In genomic region chr7:127770039-127770905, GRCm38 (mm10) we compare ENCODE assay signal across 1 mouse cellular context.
TF ChIP-seq lines count a peak whose summit lies in the region.

No protein-coding gene starts in this region.

TF ChIP-seq in MEL, 35 proteins besides CTCF, POLR2A, EP300 and RAD21:
- peak; percentile 29; the same call in 1 of the 2 replicates for TF ChIP-seq HCFC1 (IDR thresholded peaks at IDR 0.05; ENCODE audit: low read depth, low read length)
- no peak for TF ChIP-seq MEF2A (IDR thresholded peaks at IDR 0.05; ENCODE audit: extremely low read depth, insufficient replicate concordance, low read depth, low read length, poor library complexity, severe bottlenecking)
- TF ChIP-seq NELFE (IDR thresholded peaks at IDR 0.05; ENCODE audit: low read depth, low read length) = no peak
- TF ChIP-seq SMC3 (IDR thresholded peaks at IDR 0.05; ENCODE audit: low read depth, low read length) = no peak
- TF ChIP-seq MAFK (IDR thresholded peaks at IDR 0.05; ENCODE audit: borderline replicate concordance, low read depth, low read length) = no peak
- TF ChIP-seq MYC (IDR thresholded peaks at IDR 0.05; ENCODE audit: low read depth, low read length) = peak; percentile 83
- peak; percentile 60; the same call in 1 of the 2 replicates for TF ChIP-seq TBP (IDR thresholded peaks at IDR 0.05; ENCODE audit: low read depth, low read length)
- TF ChIP-seq GABPA (IDR thresholded peaks at IDR 0.05; ENCODE audit: low read depth, low read length) = no peak
- TF ChIP-seq E2F4 (IDR thresholded peaks at IDR 0.05; ENCODE audit: borderline replicate concordance, low read depth, low read length) = no peak
- peak; percentile 20 for TF ChIP-seq SIN3A (IDR thresholded peaks at IDR 0.05; ENCODE audit: low read length)
- no peak; the same call in 1 of the 2 replicates for TF ChIP-seq POLR2AphosphoS5 (IDR thresholded peaks at IDR 0.05; ENCODE audit: borderline replicate concordance, low read depth, low read length)
- TF ChIP-seq MXI1 (IDR thresholded peaks at IDR 0.05; ENCODE audit: low read depth, low read length) = peak; percentile 87
- peak; percentile 68 for TF ChIP-seq MYB (IDR thresholded peaks at IDR 0.05; ENCODE audit: low read depth, low read length)
- no peak for TF ChIP-seq BHLHE40 (IDR thresholded peaks at IDR 0.05; ENCODE audit: borderline replicate concordance, low read depth, low read length)
- no peak for TF ChIP-seq USF1 (IDR thresholded peaks at IDR 0.05; ENCODE audit: low read depth, low read length)
- TF ChIP-seq ETS1 (IDR thresholded peaks at IDR 0.05; ENCODE audit: low read depth, low read length) = peak; percentile 48; the same call in 1 of the 2 replicates
- peak; percentile 86 for TF ChIP-seq GATA1 (IDR thresholded peaks at IDR 0.05; ENCODE audit: low read depth, low read length)
- TF ChIP-seq ELF1 (IDR thresholded peaks at IDR 0.05; ENCODE audit: low read depth, low read length) = peak; percentile 47; the same call in 1 of the 2 replicates
- peak; percentile 25; the same call in 1 of the 2 replicates for TF ChIP-seq RCOR1 (IDR thresholded peaks at IDR 0.05; ENCODE audit: low read depth, low read length)
- TF ChIP-seq TAL1 (IDR thresholded peaks at IDR 0.05; ENCODE audit: low read length) = peak; percentile 66
- no peak for TF ChIP-seq ZKSCAN1 (IDR thresholded peaks at IDR 0.05; ENCODE audit: low read depth, low read length)
- TF ChIP-seq UBTF (IDR thresholded peaks at IDR 0.05; ENCODE audit: borderline replicate concordance, insufficient read depth, low read depth, low read length) = no peak
- TF ChIP-seq MAX (IDR thresholded peaks at IDR 0.05; ENCODE audit: low read length) = peak; percentile 79
- no peak for TF ChIP-seq JUND (IDR thresholded peaks at IDR 0.05; ENCODE audit: low read depth, low read length)
- no peak for TF ChIP-seq MAZ (IDR thresholded peaks at IDR 0.05; ENCODE audit: low read depth, low read length)
- TF ChIP-seq ZNF384 (IDR thresholded peaks at IDR 0.05; ENCODE audit: low read depth, low read length) = no peak
- no peak for TF ChIP-seq ZC3H11A (IDR thresholded peaks at IDR 0.05; ENCODE audit: low read depth, low read length)
- peak; percentile 2; the same call in 1 of the 2 replicates for TF ChIP-seq CHD2 (IDR thresholded peaks at IDR 0.05; ENCODE audit: low read length)
- 0 out of 2 replicates have a peak, but pooled peaks have one; percentile 13 for TF ChIP-seq KAT2A (conservative IDR thresholded peaks at IDR 0.05; ENCODE audit: low read depth, low read length)
- no peak for TF ChIP-seq USF2 (IDR thresholded peaks at IDR 0.05; ENCODE audit: borderline replicate concordance in 1 of 2, insufficient read depth in 1 of 2, low read depth in 1 of 2, low read length in 2 of 2)
- TF ChIP-seq NRF1 (IDR thresholded peaks at IDR 0.05; ENCODE audit: insufficient read depth, low read depth, low read length, poor library complexity, severe bottlenecking) = no peak
- TF ChIP-seq TCF12 (IDR thresholded peaks at IDR 0.05; ENCODE audit: low read depth, low read length) = peak; percentile 83
- peak; percentile 91 for TF ChIP-seq CHD1 (IDR thresholded peaks at IDR 0.05; ENCODE audit: low read depth, low read length)
- TF ChIP-seq POLR2AphosphoS2 (IDR thresholded peaks at IDR 0.05; ENCODE audit: low read length) = peak; percentile 25; the same call in 1 of the 2 replicates
